Mouse (Mus musculus) brain, embryonic 14.5 days (tissue): Measurements from ENCODE around the gene Rabggtb.

Experiments used
- CTCF ChIP-seq: fragments of 200-500 bp; IDR thresholded peaks from 2 replicates; pipeline ENCODE4 v1.5.1; 2012; ENCODE audit warnings: inconsistent platforms, mild to moderate bottlenecking, moderate library complexity, borderline replicate concordance; ENCODE audit not compliant: insufficient read depth, insufficient read length; ENCODE audit errors: extremely low read depth
- POLR2A ChIP-seq: fragments of 200-500 bp; IDR thresholded peaks from 2 replicates; pipeline ENCODE4 v1.6.1; 2012; ENCODE audit warnings: mild to moderate bottlenecking, inconsistent platforms, borderline replicate concordance; ENCODE audit not compliant: poor library complexity, insufficient read depth, insufficient read length, severe bottlenecking; ENCODE audit errors: extremely low read depth

GRCm38 (mm10) chr3:153913510-153914243 lies 868 bp upstream of the Rabggtb start:
- TF ChIP-seq POLR2A (no peak), CTCF (no peak)
